Mouse (Mus musculus) brain, embryonic 18.5 days (tissue): Measurements from ENCODE around the gene Olfr847.

Experiments used
- DNase-seq: peaks from one replicate; pipeline ENCODE4 v3.0.0-alpha.2; 2012; ENCODE audit warnings: low read depth, low spot score

Olfr847 gene

DNA sequence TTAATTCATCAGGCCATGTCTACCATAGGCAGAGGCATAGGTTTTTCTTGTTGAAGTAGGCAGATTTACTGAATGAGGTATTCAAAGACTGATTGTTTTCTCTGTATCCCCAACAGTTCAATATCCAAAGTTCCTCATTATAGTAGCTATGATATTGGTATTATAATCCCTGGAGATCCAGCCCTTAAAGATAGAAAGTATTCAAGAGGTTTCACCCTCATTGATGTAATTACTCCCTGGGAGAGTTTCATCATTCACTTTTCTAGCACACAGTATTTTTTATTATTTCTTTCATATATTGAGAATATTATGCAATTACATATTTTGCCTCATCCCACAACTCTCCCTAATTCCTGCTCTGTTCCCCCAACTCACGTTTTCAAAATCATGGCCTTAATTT, at the start of gene Olfr847:
TSS of gene Olfr847 (minus strand) at position 101 of the 400 bp plus-strand sequence.
- DNase-seq: no peak

DNA sequence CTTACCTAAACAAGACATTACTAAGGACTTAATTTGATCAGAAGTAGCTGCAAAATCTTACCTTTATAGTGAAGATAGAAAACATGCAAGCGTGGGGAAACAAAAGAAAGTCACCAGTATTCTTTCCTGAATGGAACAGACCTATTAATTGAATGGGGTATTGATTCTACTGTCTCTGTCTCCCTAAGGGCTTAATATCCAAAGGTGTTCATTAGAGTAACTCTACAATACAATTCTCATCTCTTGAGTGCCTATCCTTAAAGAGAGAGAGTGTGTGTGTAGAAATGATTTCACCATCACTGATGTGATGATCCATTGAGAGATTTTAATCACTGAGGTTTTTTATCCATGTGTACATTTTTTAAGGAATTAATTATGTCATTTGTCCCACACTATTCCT, 14.6 kb downstream of the Olfr847 start, which contains the start of gene Olfr846:
TSS of gene Olfr846 (minus strand) at position 101 of the 400 bp plus-strand sequence.
- DNase-seq: no peak

- no peak for DNase-seq
Measured at GRCm38 (mm10) chr9:19336157-19336556, 42.3 kb downstream of the Olfr847 start, which contains the start of gene Olfr845. TSS of gene Olfr845 (plus strand) at chr9:19336457.
